Mouse (Mus musculus) adrenal gland, adult 18-20 months (tissue): ENCODE measurements around the gene Cacna1e. TPM values are rescaled to one million over a fixed set of nuclear protein-coding genes. Genes with fewer than 3 reads are reported as not detected.

ENCODE experiments used
- DNase-seq, 2 experiments: peaks; one replicate each; pipeline ENCODE4 v3.0.0; 2021 to 2022; ENCODE audit warnings: low spot score in 2 of 2
- long read RNA-seq, 2 experiments: library from polyadenylated mRNA; stranded (forward); transcript quantifications; one replicate each; pipeline ENCODE4 v2.0.0; 2021
- total RNA-seq, 2 experiments: library from RNA; stranded (reverse); gene quantifications; 1 replicate in 1 of 2; 2 replicates in 1 of 2; pipeline ENCODE4 v1.2.3; 2021

Gene Cacna1e
- total RNA-seq: under 1 TPM; 0.03 to 0.13 TPM
- long read RNA-seq, experiment 1: 0 reads
- long read RNA-seq, experiment 2: 0 reads

DNA sequence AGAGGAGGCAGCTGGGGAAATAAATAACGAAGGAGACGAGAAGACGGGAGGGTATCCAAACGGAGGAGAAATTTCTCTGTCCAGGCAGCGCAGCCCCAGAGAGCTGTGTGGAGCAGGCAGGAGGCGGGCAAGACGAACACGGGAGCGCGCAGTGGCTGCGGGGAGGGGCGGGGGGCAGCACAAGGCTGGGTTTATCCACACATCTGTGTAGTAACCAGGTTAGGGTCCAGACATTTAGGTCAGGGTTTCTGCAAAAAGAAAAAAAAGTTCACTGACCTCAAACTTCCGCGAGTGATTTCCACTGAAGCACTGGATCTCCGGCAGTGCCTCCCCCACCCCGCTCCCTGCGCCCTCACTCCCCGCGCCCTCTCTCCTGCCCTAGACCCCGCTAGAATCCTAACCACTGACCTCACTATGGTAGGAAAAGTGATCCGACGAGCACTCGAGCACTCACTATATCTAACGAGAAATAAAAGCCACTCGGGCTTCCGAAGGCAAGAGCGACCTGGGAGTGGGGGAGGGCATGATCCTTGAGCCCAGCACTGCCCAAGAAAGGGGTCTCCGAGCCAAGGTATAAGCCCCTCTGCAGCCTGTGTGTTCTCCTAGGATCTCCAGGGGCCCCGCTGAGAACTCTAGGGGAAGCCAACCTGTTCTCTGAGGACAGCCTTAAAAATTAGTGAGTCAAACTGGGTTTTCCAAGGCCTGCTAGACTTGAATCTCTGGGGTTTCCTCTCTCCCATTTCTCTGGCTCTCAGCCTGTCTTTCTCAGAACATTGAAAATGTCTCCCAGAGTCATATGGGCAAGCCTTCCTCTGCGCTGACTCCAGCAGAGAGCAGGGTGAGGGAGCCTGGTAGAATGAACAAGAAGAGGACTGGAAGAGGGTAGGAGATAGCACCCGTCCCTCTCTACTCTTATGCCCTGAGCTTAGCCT, at the start of gene Cacna1e:
TSS of gene Cacna1e (minus strand) at position 227 of the 932 bp plus-strand sequence.
- DNase-seq: peak in 1 of 2 experiments; percentile 22

DNA sequence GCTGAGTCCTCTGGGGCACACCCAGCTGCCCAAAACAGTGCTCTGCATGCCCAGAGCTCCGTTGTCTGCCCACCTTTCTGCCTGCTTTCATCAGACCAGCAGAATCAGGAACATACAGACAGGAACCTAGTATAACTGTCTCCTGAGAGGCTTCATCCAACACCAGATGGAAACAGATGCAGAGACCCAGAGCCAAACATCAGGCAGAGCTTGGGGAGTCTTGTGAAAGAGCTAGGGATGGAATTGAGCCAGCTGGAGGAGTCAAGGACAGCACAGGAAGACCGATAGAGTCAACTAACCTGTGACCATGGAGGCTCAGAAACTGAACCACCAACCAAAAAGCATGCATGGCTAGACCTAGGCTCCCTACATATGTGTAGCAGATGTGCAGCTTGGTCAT, 34.1 kb upstream of the Cacna1e start:
- DNase-seq: no peak

DNA sequence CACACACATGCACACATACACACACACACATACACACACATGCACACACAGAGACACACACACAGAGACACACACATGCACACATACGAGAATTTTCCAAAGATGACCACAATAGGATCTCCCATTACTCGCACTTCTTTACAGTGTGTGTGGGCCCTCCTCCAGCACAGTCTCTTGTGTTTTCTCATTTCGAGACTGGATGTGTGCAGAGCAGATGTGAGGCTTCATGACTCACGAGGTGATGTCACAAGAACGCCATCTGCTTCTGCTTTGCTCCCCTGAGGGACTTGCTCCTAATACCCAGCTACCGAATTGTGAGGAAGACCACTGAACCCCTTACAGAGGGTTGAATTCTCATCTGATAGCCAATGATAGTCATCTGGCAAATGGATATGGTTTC, 33.1 kb upstream of the Cacna1e start:
- DNase-seq: no peak

DNA sequence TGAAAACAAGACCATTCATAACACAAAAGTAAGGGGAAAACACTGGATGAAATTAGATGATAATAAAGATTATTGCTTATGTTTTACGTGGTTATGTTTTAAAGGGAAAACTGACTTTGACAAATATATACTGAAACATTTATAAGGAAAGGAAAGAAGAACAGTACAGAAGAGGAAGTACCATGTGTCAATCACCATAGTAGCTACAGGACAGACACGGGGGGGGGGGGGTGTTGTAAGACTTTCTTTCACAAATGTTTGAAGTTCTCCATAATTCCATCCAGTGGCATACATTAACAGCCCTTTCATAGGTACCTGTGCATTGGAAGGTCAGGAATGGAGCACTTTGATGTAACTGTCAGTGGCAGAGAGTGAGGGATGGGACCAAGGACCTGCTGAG, 25.3 kb upstream of the Cacna1e start:
- DNase-seq: no peak

DNA sequence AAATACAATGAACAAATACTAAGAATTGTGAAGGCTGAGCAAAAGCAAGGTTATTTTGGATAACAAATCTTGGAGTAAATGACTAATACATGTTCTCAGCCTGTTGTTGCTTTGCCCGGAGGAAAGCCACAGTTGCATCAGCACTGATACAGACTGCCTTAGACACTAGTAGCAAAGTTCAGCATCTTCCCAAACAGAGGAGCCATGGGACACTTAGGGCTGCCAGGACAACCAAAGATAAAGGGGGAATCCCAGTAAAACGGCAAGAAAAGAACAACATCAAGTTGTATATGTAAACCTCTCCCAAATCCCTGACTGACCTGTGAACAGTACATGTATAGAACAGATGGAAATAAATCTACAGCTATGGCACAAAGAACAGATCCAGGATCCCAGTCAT, 13.1 kb upstream of the Cacna1e start:
- DNase-seq: no peak

DNA sequence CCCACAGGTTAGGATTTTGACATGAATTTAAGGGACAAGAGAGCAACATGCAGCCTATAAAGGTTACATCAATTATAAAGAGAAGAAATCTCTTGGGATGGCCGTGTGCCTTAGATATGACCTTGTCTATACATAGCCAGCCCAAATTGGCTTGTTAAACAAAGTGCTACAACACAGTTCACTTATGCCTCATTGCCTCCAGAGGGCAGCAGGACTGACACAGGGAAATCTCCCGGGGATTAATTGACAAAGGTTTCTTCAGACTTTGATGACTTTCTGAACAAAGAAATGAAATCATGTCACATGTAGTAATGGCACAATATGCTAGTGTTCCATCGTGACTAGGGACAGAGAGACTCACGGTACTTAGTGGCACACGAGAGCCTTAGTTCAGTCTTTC, 5.9 kb upstream of the Cacna1e start:
- no peak for DNase-seq

DNA sequence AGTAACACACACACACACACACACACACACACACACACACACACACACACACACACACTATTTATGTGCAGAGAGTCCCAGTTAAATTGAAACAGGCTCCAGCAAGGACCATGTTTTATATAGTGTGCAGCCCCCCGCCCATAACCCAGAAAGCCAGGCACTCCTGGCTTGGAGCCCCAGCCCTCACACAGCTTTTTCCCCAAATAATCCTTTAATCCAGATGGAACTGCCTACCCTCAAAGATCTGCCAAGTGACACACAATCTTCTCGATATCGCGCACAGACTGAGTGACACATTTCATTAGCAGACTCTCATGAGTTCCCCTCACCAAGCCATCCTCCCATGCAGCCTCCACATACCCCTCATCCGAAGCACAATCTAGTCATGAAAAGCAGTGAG, 4.2 kb upstream of the Cacna1e start:
- no peak for DNase-seq

DNA sequence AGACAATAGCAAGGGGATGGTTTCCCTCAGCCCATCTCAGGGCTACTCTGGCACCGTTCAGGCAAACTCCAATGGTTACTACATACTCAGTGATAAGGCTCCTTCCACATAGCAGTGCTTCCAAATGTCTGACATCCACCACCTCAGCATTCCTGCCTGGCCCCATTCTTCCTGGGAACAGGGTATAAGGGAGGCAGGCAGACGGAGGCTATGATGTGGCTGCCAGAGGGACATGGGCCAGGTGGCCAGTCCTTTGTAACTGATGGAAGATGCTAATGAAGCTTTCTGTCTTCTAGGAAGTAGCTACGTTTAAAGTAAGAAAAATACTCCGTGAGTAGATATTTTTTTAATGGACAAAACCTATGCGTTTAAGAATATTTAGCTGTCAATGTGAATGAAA, 3.7 kb upstream of the Cacna1e start:
- DNase-seq: no peak

DNA sequence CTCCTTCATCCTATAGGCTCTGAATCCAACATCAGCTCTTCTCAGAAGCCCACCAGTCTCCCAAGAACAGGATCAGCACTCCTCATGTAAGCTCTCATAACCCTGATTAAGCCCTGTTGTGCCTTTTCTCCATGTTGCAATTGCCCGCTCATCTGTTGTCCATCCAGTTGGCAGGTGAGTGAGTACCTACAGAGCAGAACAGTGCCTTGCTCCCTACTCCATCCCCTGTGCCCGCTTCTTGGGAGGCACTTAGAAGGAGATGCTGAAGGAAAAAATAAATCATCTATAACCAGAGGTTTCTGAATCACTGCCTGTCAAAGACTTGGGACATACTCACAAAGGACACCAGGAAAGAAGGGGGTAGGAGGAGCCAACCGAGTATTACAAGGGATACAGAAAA, 3.2 kb upstream of the Cacna1e start:
- DNase-seq: no peak

DNA sequence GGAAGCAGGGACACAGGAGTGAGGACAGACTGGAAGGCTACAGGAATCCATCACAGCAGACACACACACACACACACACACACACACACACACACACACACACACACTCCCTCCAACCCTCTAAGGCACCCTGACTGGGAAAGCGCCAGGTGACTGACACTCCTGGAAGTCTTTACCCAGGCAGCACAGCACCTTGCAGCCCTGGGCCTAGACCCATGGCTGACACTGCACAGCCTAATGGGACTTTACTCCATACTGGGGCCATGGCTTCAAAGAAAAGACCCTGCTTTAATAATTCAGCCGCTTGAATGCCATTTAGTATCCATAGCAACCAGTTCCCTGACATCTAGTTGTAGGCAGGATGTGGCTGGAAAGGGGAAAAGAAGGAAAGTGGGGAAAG, 2.3 kb upstream of the Cacna1e start:
- no peak for DNase-seq

DNA sequence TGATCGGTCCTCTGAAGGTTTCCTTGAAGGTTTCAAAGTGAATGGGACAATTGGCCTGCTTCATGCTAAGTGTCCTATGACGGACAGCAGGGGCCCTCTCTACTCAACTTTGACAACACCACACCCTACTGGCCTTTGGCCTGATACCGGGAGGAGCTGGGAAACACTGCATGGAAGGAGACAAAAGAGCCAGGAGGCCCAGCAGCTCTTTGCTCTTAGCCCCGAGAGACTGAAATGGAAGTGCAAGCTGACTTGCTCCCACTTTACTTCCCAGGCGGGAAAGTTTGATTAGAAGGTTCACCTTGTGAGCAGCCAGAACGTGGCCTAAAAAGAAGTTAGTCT, 877 bp upstream of the Cacna1e start:
- DNase-seq: no peak

DNA sequence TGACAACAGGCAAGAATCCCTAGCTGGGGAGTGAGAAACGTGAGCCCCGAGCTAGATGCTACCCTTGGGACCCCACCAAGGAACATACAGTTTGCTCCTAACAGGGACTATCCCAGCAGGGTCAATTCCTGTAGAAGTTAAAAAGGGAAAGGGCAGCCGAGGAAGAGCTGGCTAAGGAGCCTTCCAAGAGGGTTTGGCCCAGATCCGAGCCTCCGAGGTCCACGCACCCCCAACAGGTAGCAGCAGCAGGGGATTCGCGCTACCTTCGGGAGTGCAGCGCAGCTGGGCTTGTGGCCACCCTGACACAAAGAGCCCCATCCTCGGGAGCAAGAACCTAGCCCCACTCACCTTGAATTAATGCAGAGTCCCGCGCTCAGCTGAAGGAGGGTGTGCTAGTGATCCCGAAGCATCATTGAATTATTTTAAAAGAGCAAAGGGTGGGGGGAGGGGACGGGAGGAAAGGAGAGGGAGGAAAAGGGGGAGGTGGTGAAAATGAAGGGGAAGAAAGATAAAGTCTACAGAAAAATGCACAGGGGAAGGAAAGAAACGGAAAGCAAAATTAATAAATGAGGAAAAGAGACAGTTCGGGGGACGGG, 607 bp downstream of the Cacna1e start:
- DNase-seq: no peak

DNA sequence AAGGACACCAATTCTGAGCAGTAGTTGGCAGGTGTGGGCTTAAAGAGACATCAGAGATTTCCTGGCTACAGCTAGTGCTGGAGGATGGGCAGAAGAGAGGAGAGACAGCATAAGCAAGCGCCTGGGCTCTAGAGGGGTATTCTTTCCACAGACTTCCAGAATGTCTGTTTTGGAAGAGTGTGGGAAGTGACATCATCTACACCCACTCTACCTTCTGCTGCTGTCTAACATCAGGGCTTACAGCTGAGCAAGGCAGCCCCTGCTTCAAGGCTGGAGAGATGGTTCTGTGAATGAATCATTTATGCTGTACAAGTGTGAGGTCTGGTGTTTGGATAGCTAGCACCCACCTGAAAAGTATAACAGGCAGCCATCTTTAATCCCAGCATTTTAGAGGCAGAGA, 18.3 kb downstream of the Cacna1e start:
- no peak for DNase-seq

DNA sequence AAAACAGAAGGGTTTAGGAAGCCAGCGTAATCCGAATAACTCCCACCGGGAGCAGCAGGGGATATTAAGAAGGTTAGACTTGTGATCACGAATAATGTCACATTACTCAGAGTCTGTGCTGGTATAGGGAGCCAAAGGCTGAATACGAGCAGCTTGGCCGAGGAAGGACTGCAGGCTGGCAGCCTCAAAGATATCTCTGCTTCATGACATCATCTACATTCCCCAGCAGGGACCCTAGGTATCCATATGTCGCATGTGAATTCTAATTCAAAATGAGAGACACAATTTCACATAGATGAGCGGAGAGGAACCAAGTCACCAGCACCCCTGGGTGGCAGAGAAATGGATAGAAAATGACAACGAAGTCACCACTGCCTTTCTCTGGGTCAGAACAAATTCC, 22.9 kb downstream of the Cacna1e start:
- DNase-seq: no peak

DNA sequence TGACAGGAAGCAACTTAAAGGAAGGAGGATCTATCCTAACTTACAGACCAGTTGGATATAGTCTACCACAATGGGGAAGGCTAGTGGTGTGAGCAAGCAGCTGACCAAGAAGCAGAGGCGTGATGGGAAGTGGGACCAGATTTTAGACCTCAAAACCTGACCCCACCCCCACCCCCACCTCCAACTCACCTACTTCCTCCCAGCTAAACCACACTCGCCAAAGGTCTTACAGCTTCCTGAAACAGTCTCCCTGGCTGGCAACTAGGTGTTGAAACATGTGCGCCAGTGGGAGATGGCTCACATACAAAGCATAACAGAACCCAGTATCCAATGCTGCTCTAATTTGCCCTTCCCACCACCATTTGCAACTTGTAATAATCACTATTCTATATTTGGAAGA, 29.7 kb downstream of the Cacna1e start:
- DNase-seq: no peak

DNA sequence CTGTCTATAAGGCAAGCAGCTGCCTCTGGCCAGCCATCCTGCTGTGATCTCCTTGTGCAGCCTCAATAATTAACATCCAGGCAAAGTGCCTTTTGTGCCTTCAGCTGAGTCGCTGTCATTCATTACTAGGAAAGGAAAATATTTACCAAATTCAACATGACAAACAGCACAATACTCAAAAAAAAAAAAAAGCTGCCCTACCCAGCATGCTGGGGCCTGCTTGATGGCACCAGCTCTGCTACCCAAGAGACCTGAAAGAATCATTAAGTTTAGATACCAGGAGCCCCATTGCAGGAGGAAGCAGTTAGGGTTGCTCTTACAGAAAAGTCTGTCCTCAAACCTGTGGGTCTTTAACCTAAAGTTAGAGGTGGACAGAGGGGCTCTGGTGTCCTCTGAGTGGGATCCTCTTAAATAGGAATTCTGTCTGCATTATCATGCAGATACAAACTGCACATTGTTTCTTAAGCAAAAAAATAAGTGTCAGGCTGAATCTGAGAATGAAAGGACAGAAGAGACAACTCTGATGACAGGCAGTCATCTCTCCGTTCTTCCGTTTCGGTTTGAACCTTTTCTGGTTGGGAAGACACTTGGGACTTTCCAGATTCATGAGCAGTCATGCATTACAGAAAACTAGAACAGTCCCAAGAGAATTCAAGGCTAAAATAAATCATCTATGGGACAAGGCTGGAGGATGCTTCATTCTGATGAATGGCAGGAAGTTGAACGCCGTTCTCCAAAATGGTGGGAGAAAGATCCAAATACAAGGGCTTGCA, 33.6 kb downstream of the Cacna1e start:
- no peak for DNase-seq

DNA sequence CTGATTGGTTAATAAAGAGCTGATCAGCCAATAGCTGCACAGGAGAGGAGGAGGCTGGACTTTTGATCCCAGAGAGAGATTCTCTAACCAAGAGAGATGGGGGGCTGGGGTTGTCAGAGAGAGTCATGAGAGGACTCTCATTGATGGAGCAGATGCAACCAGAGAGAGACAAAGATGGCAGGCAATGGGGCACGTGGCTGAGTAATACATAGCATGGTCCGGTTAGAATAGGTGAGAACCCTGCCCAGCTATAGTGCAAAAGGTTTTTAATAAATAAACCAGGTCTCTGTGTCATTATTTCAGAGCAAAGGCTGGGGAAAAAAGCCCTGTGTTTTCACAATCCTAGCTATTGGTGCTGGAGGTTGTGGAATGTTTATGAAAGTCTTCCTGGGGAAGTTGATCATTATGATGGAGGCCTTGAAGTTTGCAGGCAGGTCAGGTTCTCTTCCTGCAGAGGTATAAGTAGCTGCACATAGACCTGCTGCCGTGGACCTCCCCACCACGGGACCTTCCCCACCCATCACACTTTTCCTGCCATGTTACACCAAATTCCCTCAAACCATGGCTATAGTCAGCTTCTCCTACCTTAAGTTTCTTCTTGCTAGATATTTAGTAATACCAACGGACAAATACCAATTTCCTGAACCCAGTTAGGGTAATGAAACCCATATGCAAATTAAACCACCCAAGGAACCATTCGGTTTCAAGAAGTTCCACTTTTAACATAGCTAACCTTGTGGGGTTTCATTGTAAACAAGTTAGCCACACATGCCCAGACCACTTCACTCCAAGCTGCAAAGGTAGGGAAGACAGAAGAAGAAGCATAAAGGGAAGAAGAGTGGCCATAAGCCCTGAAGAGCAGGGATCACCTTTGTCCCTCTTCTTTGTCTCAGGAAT, 35.4 kb downstream of the Cacna1e start:
- no peak for DNase-seq

DNA sequence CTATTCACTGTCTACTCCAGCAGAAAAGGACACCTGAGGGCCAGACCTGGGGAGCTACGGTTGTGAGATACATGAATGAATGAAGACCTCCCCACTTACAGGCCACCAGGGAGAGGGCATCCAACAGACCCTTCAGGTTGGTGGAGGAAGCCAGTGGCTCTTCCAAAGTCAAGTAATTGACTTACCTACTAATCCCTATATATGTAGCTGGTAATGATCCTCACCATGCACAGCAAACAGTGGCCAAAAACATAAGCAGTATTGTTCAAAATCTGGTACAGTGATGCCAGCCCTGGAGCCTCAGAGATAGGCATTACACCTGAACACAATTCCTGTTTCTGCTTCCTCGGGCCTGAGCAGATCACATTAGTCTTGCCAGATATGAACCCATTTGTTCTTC, 37.4 kb downstream of the Cacna1e start:
- no peak for DNase-seq

DNA sequence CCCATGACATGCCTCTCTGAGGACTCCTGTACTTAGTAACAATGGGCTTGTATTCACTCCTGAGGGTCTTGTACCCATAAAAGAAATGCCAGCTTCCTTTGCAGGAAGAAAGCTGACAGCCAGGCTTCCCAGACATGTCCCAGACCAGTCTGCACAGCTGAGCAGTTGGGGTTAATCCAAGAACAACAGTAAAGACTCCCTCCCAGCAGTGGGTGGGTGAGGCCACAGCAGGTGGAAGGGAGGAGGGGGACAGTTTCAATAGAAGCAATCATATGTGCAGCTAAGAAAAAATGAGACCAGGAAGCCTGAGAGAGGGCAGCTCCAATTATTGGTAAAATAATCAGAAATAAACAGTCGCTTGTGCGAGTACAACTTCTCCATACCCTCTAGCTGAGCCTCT, 40.9 kb downstream of the Cacna1e start:
- no peak for DNase-seq

DNA sequence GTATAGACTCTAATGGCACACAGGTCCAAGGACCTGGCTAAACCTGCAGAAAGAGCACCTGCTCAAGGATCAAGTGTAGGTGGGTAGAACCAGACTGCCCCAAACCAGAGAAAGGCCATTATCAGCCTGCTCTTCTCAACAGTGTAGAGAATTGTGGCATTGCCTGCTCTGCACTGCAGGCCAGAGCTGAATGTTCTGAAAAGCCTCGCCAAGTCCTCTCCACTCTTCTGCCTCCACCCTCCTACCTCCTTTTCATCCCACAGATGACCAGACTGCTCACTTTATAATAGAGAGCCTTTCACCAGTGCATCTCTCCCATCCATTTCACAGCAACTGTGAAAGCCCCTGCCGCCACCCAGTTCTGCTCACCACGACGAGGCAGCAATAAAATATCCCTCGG, 42.0 kb downstream of the Cacna1e start:
- no peak for DNase-seq

DNA sequence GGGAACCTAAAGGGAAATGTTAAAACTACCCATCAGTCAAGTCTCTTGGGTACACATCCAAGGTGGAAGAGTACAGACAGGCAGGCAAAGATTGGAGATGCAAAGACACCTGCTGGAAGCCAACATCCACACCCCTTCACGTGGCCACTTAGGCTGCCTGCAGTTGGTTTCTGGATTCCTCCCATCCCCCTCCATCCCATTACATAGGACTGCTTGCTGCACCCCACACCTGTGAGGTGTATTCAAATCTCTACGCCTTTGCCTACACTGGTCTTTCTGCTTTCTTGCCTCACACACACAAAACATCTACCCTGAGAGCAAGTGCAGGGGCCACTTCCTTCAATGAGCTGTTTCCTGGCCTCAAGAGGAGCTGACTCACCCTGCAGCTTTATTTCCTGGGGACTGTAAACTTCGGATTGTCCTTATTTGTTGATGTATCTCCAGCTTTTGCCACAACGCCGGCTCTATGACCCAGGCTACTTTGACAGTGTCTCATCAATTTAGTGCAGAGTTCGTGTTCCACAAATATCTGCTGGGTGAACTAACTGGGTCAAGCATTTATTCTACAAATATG, 43.2 kb downstream of the Cacna1e start:
- DNase-seq: no peak
